Mouse (Mus musculus): ENCODE data around the gene Crybg2. TPM values are rescaled to one million over a fixed set of nuclear protein-coding genes. Genes with fewer than 3 reads are reported as not detected.

The Crybg2 gene
- polyA plus RNA-seq, 1 experiment from 2014 or later: 1.0 TPM

Other genes with a start within 250 kb of the Crybg2 start
- gene Rps6ka1, start 173.0 kb upstream of the Crybg2 start, polyA plus RNA-seq (2015; fragmentation: Nextera tagmentation; extraction: Ambion mirVana): 15.6 and 16.5 TPM in 2 replicates
- 2,070 and 2,100 TPM in 2 replicates for gene Hmgn2, start 92.2 kb upstream of the Crybg2 start, polyA plus RNA-seq (2015; fragmentation: Nextera tagmentation; extraction: Ambion mirVana)
- 52.8 and 56.7 TPM in 2 replicates for gene Dhdds, start 59.9 kb upstream of the Crybg2 start, polyA plus RNA-seq (2015; fragmentation: Nextera tagmentation; extraction: Ambion mirVana)
- gene Lin28a, start 42.0 kb upstream of the Crybg2 start, polyA plus RNA-seq (2015; fragmentation: Nextera tagmentation; extraction: Ambion mirVana): not detected in 2 replicates
- not detected in 2 replicates for gene Zfp683, start 7.0 kb upstream of the Crybg2 start, polyA plus RNA-seq (2015; fragmentation: Nextera tagmentation; extraction: Ambion mirVana)
- 1.5 and 1.9 TPM in 2 replicates for gene Cd52, start 34.3 kb downstream of the Crybg2 start, polyA plus RNA-seq (2015; fragmentation: Nextera tagmentation; extraction: Ambion mirVana)
- gene Ubxn11, start 41.8 kb downstream of the Crybg2 start, polyA plus RNA-seq (2015; fragmentation: Nextera tagmentation; extraction: Ambion mirVana): 12.8 and 15.7 TPM in 2 replicates
- 326 and 335 TPM in 2 replicates for gene Sh3bgrl3, start 68.0 kb downstream of the Crybg2 start, polyA plus RNA-seq (2015; fragmentation: Nextera tagmentation; extraction: Ambion mirVana)
- gene Cep85, start 126.3 kb downstream of the Crybg2 start, polyA plus RNA-seq (2015; fragmentation: Nextera tagmentation; extraction: Ambion mirVana): 19.9 and 20.5 TPM in 2 replicates
- not detected in 2 replicates for gene Gm7534, start 142.2 kb downstream of the Crybg2 start, polyA plus RNA-seq (2015; fragmentation: Nextera tagmentation; extraction: Ambion mirVana)
- gene Catsper4, start 166.6 kb downstream of the Crybg2 start, polyA plus RNA-seq (2015; fragmentation: Nextera tagmentation; extraction: Ambion mirVana): not detected in 2 replicates
- gene Cnksr1, start 177.6 kb downstream of the Crybg2 start, polyA plus RNA-seq (2015; fragmentation: Nextera tagmentation; extraction: Ambion mirVana): 0.08 and 0.11 TPM in 2 replicates
- gene E130218I03Rik, start 182.8 kb downstream of the Crybg2 start, polyA plus RNA-seq (2015; fragmentation: Nextera tagmentation; extraction: Ambion mirVana): 0.49 TPM in 1 of 2 replicates, not detected in the other
- gene Zfp593, start 184.8 kb downstream of the Crybg2 start, polyA plus RNA-seq (2015; fragmentation: Nextera tagmentation; extraction: Ambion mirVana): 17.0 and 17.8 TPM in 2 replicates
- not detected in 2 replicates for gene Gm30191, start 186.1 kb downstream of the Crybg2 start, polyA plus RNA-seq (2015; fragmentation: Nextera tagmentation; extraction: Ambion mirVana)
- 9.9 and 12.1 TPM in 2 replicates for gene Grrp1, start 193.3 kb downstream of the Crybg2 start, polyA plus RNA-seq (2015; fragmentation: Nextera tagmentation; extraction: Ambion mirVana)
- gene Pdik1l, start 227.1 kb downstream of the Crybg2 start, polyA plus RNA-seq (2015; fragmentation: Nextera tagmentation; extraction: Ambion mirVana): 41.0 and 42.1 TPM in 2 replicates